ENCODE assay signal across 9 mouse cellular contexts in genomic region chr19:24705395-24705794, GRCm38 (mm10). TPM values are rescaled to one million over a fixed set of nuclear protein-coding genes. Genes with fewer than 3 reads are reported as not detected.
DNase-seq lines count a peak whose midpoint lies in the region; ATAC-seq and TF ChIP-seq lines count a peak whose summit lies in the region.
"Had no signal": no experiment of that assay in that cellular context is flagged by ENCODE, and none has a peak within 500 bp of the region (broad histone marks: within the 10 kb centered on the region; RNA-seq: fewer than 3 reads in every experiment).

No protein-coding gene starts in this region.

- no peaks in the 10 kb centered on the region for H3K36me3 ChIP-seq in lung, embryonic 14.5 days (ENCODE audit: insufficient read depth)
- no peaks in the 10 kb centered on the region for H3K36me3 ChIP-seq in midbrain, postnatal 0 days (ENCODE audit: insufficient read depth, low read length)
- H3K36me3 ChIP-seq: limb, embryonic 13.5 days had no signal

- H3K4me3 ChIP-seq in lung, embryonic 14.5 days (ENCODE audit: low read depth, low read length): no peak overlapping the region
- H3K4me3 ChIP-seq in midbrain, postnatal 0 days (ENCODE audit: low read depth, low read length): no peak overlapping the region
- H3K4me3 ChIP-seq: limb, embryonic 13.5 days had no signal

- intact Hi-C loops in gastrocnemius, postnatal 14 days (cut with DNase I; ENCODE audit: low total_unique reads): no loop called here

- no peaks in the 10 kb centered on the region for H3K27me3 ChIP-seq in lung, embryonic 14.5 days (ENCODE audit: insufficient read depth, low read length)
- H3K27me3 ChIP-seq in midbrain, postnatal 0 days (ENCODE audit: insufficient read depth, low read length): no peaks in the 10 kb centered on the region
- H3K27me3 ChIP-seq: limb, embryonic 13.5 days had no signal

- WGBS in lung, embryonic 14.5 days: 83% methylated on average over 1 of the region's 1 CpGs
- 77% methylated on average over 1 of the region's 1 CpGs for WGBS in midbrain, postnatal 0 days

- H3K4me1 ChIP-seq in lung, embryonic 14.5 days (ENCODE audit: insufficient read depth): peaks cover 15% of the 10 kb centered on the region
- no peaks in the 10 kb centered on the region for H3K4me1 ChIP-seq in midbrain, postnatal 0 days (ENCODE audit: insufficient read depth, low read length)

- TF ChIP-seq CTCF in lung, embryonic 14.5 days (IDR thresholded peaks at IDR 0.05; ENCODE audit: low read depth): peak; percentile 67
- peak; percentile 76 for TF ChIP-seq CTCF in midbrain, postnatal 0 days (IDR thresholded peaks at IDR 0.05)

- DNase-seq in gastrocnemius, postnatal 10 days: peak; percentile 13
- DNase-seq in gastrocnemius, postnatal 14 days: no peak
- peak; percentile 76 for DNase-seq in lung, embryonic 14.5 days
- DNase-seq in lung, adult 18-20 months: no peak
- DNase-seq in R1 (ENCODE audit: low read depth, low spot score): peak; percentile 62
- DNase-seq in midbrain, postnatal 0 days (ENCODE audit: low spot score): peak; percentile 73
- DNase-seq in urinary bladder, adult 2 months (ENCODE audit: low spot score): no peak
- no peak for DNase-seq in cerebellum, adult 11 months

- ATAC-seq in lung, embryonic 14.5 days (ENCODE audit: insufficient read depth): no peak
- ATAC-seq in midbrain, postnatal 0 days (ENCODE audit: low FRiP score): no peak

- no peak overlapping the region for H3K4me2 ChIP-seq in lung, embryonic 14.5 days
- no peak overlapping the region for H3K4me2 ChIP-seq in midbrain, postnatal 0 days (ENCODE audit: low read depth, low read length, poor library complexity, severe bottlenecking)

- H3K27ac ChIP-seq in lung, embryonic 14.5 days (ENCODE audit: low read depth): 0 out of 2 replicates have a peak overlapping the region, but pooled peaks have one; percentile 2
- H3K27ac ChIP-seq in midbrain, postnatal 0 days (ENCODE audit: low read depth, low read length): no peak overlapping the region
- H3K27ac ChIP-seq: limb, embryonic 13.5 days had no signal

- H3K9ac ChIP-seq in lung, embryonic 14.5 days: no peak overlapping the region
- H3K9ac ChIP-seq in midbrain, postnatal 0 days (replicated peaks; ENCODE audit: low read length, poor library complexity, severe bottlenecking): no peak overlapping the region
- H3K9ac ChIP-seq: limb, embryonic 13.5 days had no signal

- H3K9me3 ChIP-seq in lung, embryonic 14.5 days (ENCODE audit: low read depth, low read length): no peaks in the 10 kb centered on the region
- H3K9me3 ChIP-seq in midbrain, postnatal 0 days (ENCODE audit: low read length): no peaks in the 10 kb centered on the region
- H3K9me3 ChIP-seq: limb, embryonic 13.5 days had no signal

RNA-seq across cellular contexts. Expression of gene Tmem252, which starts 31.6 kb away (rescaled TPM):
- total RNA-seq in gastrocnemius, postnatal 10 days (2021): under 1 TPM; 0.05 TPM
- total RNA-seq in gastrocnemius, postnatal 14 days (2021): under 1 TPM; 0.06 to 0.24 TPM
- 3.0 and 3.5 TPM in 2 replicates for polyA plus RNA-seq in lung, embryonic 14.5 days (2014; fragmentation: Nextera tagmentation; extraction: Ambion mirVana)
- 0.90 and 1.2 TPM in 2 replicates for total RNA-seq in midbrain, postnatal 0 days (2014; rRNA removed)
- 0.82 and 0.90 TPM in 2 replicates for polyA plus RNA-seq in midbrain, postnatal 0 days (2015; fragmentation: Nextera tagmentation; extraction: Ambion mirVana)
- 1.3 and 1.5 TPM in 2 replicates for polyA plus RNA-seq in urinary bladder, adult 2 months (2012; rRNA removed)

Comparison
In these comparisons a context has a peak if more than half of its experiments do, and no peak if none do; other contexts are left out.
1. DNase-seq: peak in gastrocnemius, postnatal 10 days (single experiment), lung, embryonic 14.5 days (single experiment), R1 (single experiment) and midbrain, postnatal 0 days (single experiment); none in gastrocnemius, postnatal 14 days (single experiment), lung, adult 18-20 months (0 of 2), urinary bladder, adult 2 months (single experiment) and cerebellum, adult 11 months (single experiment).